ENCODE assay signal across 23 mouse cellular contexts in genomic region chr2:95524590-95525266, GRCm38 (mm10).
"Had no signal": no experiment of that assay in that cellular context is flagged by ENCODE, and none has a peak within 500 bp of the region (broad histone marks: within the 10 kb centered on the region; RNA-seq: fewer than 3 reads in every experiment).

No protein-coding gene starts in this region.

- H3K4me2 ChIP-seq: heart, embryonic 12.5 days; hindbrain, embryonic 13.5 days; hindbrain, embryonic 15.5 days; kidney, embryonic 15.5 days; limb, embryonic 13.5 days; limb, embryonic 15.5 days had no signal

- H3K9me3 ChIP-seq: heart, embryonic 10.5 days; heart, embryonic 12.5 days; hindbrain, embryonic 13.5 days; hindbrain, embryonic 15.5 days; kidney, embryonic 15.5 days; limb, embryonic 13.5 days; limb, embryonic 15.5 days had no signal

- DNase-seq: gastrocnemius, adult 2 months; gastrocnemius, postnatal 10 days; gastrocnemius, postnatal 25 days; heart, adult 18-20 months; heart, postnatal 10 days; kidney, adult 11 months; kidney, adult 2 months; kidney, adult 9 months; kidney, postnatal 14 days; kidney, postnatal 36 days; layer of hippocampus, adult 9-11 months; left cerebral cortex, postnatal 4 days had no signal

- H3K36me3 ChIP-seq: heart, embryonic 10.5 days; heart, embryonic 12.5 days; hindbrain, embryonic 13.5 days; hindbrain, embryonic 15.5 days; kidney, embryonic 15.5 days; limb, embryonic 13.5 days; limb, embryonic 15.5 days had no signal

- H3K4me3 ChIP-seq: gastrocnemius, adult 2 months; heart, embryonic 10.5 days; heart, embryonic 12.5 days; hindbrain, embryonic 13.5 days; hindbrain, embryonic 15.5 days; kidney, embryonic 15.5 days; left cerebral cortex, adult 2 months; limb, embryonic 13.5 days; limb, embryonic 15.5 days had no signal

- H3K4me1 ChIP-seq: heart, embryonic 10.5 days; heart, embryonic 12.5 days; hindbrain, embryonic 13.5 days; hindbrain, embryonic 15.5 days; kidney, embryonic 15.5 days; limb, embryonic 13.5 days; limb, embryonic 15.5 days had no signal

- ATAC-seq: hindbrain, postnatal 0 days; intestine, embryonic 16.5 days had no signal

- H3K9ac ChIP-seq: heart, embryonic 12.5 days; hindbrain, embryonic 13.5 days; hindbrain, embryonic 15.5 days; kidney, embryonic 15.5 days; limb, embryonic 13.5 days; limb, embryonic 15.5 days had no signal

- H3K27ac ChIP-seq: gastrocnemius, adult 2 months; heart, embryonic 10.5 days; hindbrain, embryonic 13.5 days; hindbrain, embryonic 15.5 days; hindbrain, postnatal 0 days; kidney, embryonic 15.5 days; kidney, postnatal 0 days; left cerebral cortex, adult 2 months; limb, embryonic 13.5 days; limb, embryonic 15.5 days had no signal

- H3K27me3 ChIP-seq: heart, embryonic 12.5 days; hindbrain, embryonic 13.5 days; hindbrain, embryonic 15.5 days; kidney, embryonic 15.5 days; limb, embryonic 13.5 days; limb, embryonic 15.5 days had no signal
